Mouse (Mus musculus) Muller cell, postnatal 12 days (primary cell): ENCODE data around the gene Akr1b3.

Source experiments
- DNase-seq: peaks from one replicate; pipeline ENCODE4 v3.0.0-alpha.2; 2015; ENCODE audit errors: inconsistent ontology term

Akr1b3 gene

DNA sequence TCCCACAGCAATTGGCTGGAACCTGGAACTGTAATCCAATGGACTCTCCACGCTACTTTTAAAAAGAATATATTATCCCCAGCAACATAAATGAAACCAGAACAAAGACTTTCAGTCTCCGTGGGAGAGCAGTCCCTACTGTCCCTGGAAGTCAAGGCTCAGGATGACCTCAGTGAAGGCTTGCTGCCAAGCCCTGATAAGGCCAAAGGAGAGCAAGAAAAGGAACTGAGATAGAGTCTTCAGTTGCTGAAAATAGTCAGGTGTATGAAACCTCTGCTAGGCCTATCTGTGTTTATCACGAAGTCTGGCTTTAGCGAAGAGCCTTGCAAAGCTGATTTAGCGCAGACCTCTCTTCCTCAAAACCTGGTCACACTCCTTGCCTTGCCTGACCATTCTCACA, 14.1 kb upstream of the Akr1b3 start:
- no peak for DNase-seq

GRCm38 (mm10) chr6:34322121-34322520, 4.8 kb upstream of the Akr1b3 start:
- DNase-seq = no peak

DNA sequence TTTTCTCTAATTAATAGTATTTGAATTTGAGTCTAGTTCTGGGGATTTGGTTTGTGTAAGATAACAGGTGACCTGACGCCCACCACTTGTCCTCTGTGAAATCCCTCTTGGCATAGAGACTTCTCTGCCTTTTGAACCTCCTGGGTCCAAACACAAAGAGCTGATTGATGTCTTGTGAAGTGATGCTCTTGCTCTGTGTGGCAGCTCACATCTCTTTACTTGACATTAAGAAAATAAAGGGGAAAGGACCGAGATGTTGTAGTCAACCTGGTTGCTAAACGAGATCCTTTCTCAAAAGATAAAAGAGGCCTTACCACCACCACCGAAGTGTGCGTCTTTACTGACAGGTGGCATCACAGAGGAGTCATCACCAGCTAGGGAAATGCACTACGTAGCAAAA, 1.4 kb upstream of the Akr1b3 start:
- no peak for DNase-seq

- DNase-seq = peak; percentile 57
Measured at GRCm38 (mm10) chr6:34318172-34318571, 894 bp upstream of the Akr1b3 start.

DNA sequence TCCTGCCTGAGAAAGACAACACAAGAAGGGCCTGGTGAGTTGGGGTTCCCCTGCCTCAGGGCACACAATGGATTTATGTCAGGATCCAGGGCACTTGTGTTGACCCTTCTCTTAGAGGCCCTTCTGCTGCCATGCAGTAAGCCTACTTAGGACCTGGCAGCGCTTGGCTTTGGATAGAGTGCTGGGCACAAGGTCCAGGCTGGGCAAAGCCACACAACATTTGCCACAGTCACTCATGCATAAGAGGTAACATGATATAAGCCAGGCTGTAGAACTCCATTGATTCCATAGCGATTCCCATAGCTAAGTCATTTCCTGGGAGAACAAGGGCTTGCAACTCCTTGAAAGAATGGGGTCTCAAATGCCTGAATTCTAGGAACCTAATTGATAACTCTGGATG, 3.4 kb downstream of the Akr1b3 start:
- no peak for DNase-seq

DNA sequence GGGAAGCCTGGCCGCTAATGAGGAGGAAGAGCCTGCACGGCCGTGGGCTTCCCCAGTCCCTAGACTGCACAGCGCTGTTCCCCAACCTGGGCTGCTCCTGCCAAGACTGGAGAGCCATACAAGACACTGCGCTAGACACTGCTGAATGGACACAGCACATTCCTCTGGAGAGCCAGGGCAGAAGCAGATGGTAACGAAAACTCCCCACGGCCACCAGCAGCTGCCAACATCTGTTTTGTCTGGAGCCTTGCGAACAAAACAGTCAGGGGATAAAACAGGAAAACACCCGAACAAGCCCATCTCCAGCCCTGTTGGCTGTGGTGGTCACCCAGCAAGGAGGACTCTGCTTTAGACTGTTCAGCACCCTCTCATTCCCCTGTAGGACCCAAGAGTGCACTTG, 3.9 kb downstream of the Akr1b3 start:
- DNase-seq = no peak

- DNase-seq = no peak
Measured at GRCm38 (mm10) chr6:34310023-34310595, 7.2 kb downstream of the Akr1b3 start.

DNA sequence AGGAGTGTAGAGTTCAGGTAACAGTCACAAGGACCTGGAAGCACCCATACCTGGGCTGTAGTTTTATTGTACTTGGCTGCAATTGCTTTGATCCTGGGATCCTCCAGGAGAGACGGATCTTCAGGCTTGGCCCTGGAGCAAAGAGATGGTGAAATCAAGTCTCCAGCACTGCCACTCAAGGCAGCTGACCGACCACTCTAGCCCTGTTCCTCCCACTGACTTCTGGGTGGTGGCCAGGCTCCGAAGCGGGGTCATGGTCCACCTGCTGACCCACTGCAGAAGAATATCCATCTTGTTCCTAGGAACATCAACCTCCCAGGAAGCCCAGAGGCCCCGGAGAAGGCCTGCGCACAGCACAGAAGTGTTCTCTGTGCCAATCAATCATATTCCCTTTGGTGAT, 7.8 kb downstream of the Akr1b3 start:
- DNase-seq = no peak

DNA sequence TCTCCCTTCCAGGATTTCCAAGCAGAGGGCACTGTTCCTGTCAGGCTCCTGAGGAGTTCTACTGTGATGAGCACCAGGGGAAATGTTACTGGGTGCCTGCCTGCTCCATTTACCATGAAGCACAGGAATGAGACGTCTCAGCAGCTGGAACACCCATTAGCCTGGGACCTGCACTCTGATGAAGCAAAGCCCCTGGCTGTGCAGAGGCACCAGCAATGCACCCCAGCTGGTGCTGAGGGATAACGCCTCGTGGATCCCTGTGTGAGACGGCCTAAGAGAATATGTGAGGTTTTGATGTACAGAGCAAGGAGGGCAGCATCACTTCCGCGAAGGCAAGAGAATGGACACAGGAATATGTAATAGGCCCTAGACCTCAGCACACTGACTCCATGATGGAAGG, 10.5 kb downstream of the Akr1b3 start:
- DNase-seq = no peak

DNA sequence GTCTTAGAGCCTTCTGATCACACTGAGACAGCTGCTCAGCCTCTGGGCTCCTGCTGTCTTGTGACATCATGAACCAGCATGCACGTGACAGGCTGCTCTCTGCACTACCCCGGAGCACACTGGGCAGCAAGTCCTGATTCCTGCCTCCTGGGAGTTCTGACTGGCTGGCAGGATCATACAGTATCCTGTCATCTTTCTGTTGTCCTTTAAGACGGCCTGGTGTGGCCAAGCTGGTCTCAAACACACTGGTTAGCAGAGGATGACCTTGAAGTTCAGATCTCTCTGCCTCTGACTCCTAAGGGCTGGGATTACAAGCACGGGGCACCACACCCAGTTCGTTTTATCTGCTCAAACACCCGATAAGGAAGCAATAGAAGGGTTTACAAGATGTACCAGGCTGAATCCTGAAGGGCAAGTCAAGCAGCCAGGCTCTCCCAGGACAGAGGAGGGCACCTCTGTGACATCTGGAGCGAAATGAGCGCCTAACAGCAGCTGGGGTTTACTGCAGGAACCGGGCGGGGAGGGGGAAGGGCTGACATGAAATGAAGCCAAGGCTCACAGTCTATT, 12.5 kb downstream of the Akr1b3 start:
- DNase-seq = no peak

- DNase-seq = no peak
Measured at GRCm38 (mm10) chr6:34297055-34297454, 20.2 kb downstream of the Akr1b3 start.

- DNase-seq = no peak
Measured at GRCm38 (mm10) chr6:34295437-34295836, 21.8 kb downstream of the Akr1b3 start.

DNA sequence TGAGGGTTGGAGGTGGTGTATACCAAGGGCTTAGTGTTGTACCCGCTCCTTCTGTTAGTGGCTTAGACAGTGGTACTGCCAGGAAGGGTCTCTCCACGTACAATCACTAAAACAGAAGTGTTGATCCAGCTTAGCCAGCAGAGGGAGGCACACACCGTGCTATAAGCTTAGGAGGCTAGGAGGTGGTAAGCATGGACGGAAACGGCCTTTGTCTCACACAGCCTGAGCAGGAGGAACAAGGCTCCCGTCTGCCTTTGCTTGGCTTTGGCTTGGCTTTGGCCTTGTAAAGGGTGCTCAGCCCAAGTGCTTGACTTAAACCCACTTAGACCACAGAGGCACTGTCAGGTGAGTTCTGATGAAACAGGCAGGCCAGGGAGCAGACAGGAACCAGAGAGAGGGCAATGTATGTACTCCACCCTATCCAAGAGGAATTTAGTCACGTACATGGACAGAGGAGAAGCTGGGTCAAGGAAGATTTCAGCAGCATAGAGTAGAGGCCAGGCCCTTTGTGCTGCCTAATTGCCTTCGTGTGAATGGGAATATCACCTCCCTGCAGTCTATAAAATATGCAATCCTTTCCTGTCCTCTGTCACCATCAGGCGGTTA, 24.3 kb downstream of the Akr1b3 start:
- peak; percentile 56 for DNase-seq

- no peak for DNase-seq
Measured at GRCm38 (mm10) chr6:34292196-34292881, 24.9 kb downstream of the Akr1b3 start.

DNA sequence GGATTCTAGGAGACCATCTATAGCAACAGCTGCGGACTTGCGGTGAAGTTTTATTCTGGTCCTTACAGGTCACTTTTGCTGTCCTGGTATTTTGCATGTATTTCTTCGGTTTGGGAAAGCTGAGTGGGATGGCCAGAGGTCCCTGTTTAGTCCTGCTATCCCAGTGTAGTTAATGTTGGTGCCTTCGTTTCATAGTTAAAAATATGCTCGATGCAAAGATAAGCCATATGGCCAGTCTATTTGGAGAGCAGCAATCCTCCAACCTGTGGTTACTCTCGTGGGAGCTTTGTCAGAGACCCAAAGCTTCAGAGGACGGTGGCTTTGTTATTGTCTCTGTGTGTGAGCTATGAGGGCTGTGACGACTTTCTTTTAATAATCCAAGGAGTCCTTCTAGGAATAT, 26.6 kb downstream of the Akr1b3 start:
- no peak for DNase-seq

DNA sequence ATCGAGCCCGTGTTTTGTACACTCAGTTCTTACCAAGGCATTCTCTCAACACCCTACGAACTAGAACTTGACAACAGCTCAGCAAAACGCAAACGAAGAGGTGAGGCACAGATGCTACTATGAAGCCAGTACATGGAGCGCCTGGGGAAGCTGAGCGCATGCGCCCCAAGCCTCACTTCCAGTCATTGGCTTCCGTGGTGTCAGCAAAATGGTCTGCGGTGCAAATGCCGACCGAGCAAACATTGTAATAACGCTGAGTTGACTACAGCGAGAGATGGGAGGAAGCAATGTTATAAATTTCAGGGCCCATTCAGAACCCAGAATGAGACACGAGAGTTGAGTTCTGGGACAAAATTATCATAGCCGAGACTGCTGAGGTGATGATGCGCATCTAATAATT, 27.2 kb downstream of the Akr1b3 start:
- DNase-seq = no peak

DNA sequence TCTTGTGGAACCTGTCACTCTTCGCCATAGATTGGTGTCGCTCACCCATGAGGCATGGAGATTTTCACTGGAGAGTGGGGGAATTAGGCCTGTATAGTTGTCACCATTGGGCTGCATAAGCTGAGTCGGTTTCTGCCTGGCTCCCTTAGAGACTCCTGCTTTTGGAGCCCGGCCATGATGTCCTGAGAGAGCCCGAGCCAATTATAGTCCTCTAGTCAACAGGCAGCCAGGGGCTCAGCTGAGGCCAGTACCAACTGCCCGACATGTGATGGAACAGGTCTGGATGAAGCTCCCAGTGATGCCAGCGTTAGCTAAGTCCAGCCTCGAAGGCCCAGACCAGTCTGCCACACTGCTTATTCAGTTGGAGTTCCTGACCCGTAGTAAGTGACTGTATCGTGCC, 29.2 kb downstream of the Akr1b3 start:
- DNase-seq = no peak

DNA sequence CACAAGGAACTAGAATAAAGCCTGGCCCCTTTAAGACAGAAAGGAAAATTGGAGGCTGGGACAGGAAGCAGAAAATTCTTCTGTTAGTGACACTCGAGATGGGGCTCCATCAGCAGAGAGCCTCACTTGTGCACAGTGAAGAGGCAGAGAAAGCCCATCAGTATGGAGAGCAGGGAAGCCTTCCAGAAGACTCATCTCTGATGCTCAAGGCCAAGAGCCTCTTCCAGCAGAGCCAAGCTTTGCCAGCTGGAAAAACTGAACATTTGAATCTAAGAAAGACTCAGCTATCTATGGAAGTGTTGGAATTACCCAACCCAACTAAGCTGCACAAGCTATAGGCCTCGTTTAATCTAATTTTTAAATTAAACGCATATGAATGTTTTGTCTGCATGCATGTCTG, 30.4 kb downstream of the Akr1b3 start:
- no peak for DNase-seq

- no peak for DNase-seq
Measured at GRCm38 (mm10) chr6:34278385-34278784, 38.9 kb downstream of the Akr1b3 start.

DNA sequence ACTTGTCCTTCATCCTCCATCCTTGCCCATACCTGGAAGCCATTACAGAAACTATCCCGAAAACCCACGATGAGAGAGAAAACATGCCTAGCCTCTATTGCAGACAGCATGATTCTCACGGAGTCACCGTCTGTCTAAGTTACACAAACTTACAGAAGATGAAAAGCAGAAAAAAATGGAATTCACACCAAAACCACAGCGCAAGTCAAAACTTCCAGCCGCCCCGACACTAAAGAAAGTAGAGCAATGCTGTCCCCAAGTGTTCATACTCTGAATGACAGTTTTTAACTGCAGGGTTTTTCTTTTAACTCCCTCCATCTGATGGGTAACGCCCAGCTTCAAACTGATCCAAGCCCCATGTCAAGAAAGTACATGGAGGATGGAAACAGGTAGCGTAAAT, 39.6 kb downstream of the Akr1b3 start:
- DNase-seq = peak; percentile 70

GRCm38 (mm10) chr6:34274346-34274745, 42.9 kb downstream of the Akr1b3 start:
- DNase-seq = peak; percentile 96

DNA sequence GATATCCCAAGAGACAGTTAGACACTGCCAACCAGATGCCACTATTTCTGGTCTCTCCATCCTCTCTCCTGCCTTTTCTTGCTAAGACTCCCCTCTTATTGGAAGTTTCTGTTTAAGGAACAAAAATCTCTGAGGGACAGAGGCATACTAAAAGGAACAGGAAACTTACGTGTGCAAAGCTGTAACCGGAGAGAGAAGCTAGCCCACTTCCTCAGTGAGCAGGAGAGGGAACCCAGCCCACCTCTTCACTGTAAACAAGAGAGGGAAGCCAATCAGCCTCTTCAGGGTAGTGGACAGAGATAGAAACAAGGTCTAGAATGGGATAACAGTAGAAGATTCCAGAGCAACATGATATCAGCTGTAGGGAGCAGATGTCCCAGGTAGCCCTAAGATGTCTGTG, 44.2 kb downstream of the Akr1b3 start:
- no peak for DNase-seq

GRCm38 (mm10) chr6:34272462-34272861, 44.8 kb downstream of the Akr1b3 start:
- peak; percentile 52 for DNase-seq
